Mouse (Mus musculus) lung, postnatal 36 days (tissue): Measurements from ENCODE around the gene Tert.

Source experiments
- DNase-seq: peaks from one replicate; pipeline ENCODE4 v3.0.0; 2022; ENCODE audit warnings: mixed read lengths

The Tert gene

GRCm38 (mm10) chr13:73626745-73627549, at the start of gene Tert:
Gene Tert, plus strand, starts transcription at chr13:73626911.
- DNase-seq: peak; percentile 70

- DNase-seq: no peak
These were observed 49.4 kb upstream of the Tert start for GRCm38 (mm10) chr13:73577277-73577676.

- DNase-seq: no peak
These were observed 35.2 kb upstream of the Tert start for GRCm38 (mm10) chr13:73591488-73591887.

- no peak for DNase-seq
These were observed 34.2 kb upstream of the Tert start for GRCm38 (mm10) chr13:73592546-73592945.

GRCm38 (mm10) chr13:73596276-73596675, 30.4 kb upstream of the Tert start:
- DNase-seq: no peak

GRCm38 (mm10) chr13:73600217-73600616, 26.5 kb upstream of the Tert start:
- DNase-seq: no peak

- DNase-seq: no peak
These were observed 23.7 kb upstream of the Tert start for GRCm38 (mm10) chr13:73603046-73603445.

GRCm38 (mm10) chr13:73603522-73604155, 23.1 kb upstream of the Tert start, which contains the start of gene Clptm1l:
Gene Clptm1l, plus strand, starts transcription at chr13:73604006.
- DNase-seq: peak; percentile 97

GRCm38 (mm10) chr13:73604156-73604957, 22.4 kb upstream of the Tert start:
- DNase-seq: peak; percentile 4

- no peak for DNase-seq
These were observed 8.3 kb upstream of the Tert start for GRCm38 (mm10) chr13:73618406-73618805.

- DNase-seq: peak; percentile 10
These were observed 6.1 kb upstream of the Tert start for GRCm38 (mm10) chr13:73620637-73621036.

GRCm38 (mm10) chr13:73626410-73626744, 334 bp upstream of the Tert start:
- no peak for DNase-seq

GRCm38 (mm10) chr13:73628586-73629113, 1.9 kb downstream of the Tert start:
- DNase-seq: no peak

- DNase-seq: no peak
These were observed 5.1 kb downstream of the Tert start for GRCm38 (mm10) chr13:73631837-73632236.

GRCm38 (mm10) chr13:73637826-73638225, 11.1 kb downstream of the Tert start:
- DNase-seq: no peak

- DNase-seq: no peak
These were observed 14.6 kb downstream of the Tert start for GRCm38 (mm10) chr13:73641296-73641695.

GRCm38 (mm10) chr13:73646397-73647087, 19.8 kb downstream of the Tert start:
- peak; percentile 58 for DNase-seq

GRCm38 (mm10) chr13:73653266-73653665, 26.6 kb downstream of the Tert start:
- DNase-seq: no peak

GRCm38 (mm10) chr13:73654976-73655375, 28.3 kb downstream of the Tert start:
- no peak for DNase-seq

GRCm38 (mm10) chr13:73658953-73659352, 32.2 kb downstream of the Tert start:
- no peak for DNase-seq

GRCm38 (mm10) chr13:73660163-73660695, 33.5 kb downstream of the Tert start:
- no peak for DNase-seq

- no peak for DNase-seq
These were observed 48.5 kb downstream of the Tert start for GRCm38 (mm10) chr13:73675161-73675560.
